Mouse (Mus musculus) layer of hippocampus, adult 18-20 months (tissue): ENCODE data around the gene 1700020L24Rik. TPM values are rescaled to one million over a fixed set of nuclear protein-coding genes. Genes with fewer than 3 reads are reported as not detected.

Experiments used
- DNase-seq, 2 experiments: peaks; one replicate each; pipeline ENCODE4 v3.0.0; 2022; ENCODE audit warnings: low spot score in 2 of 2
- long read RNA-seq: library from polyadenylated mRNA; stranded (forward); transcript quantifications from one replicate; pipeline ENCODE4 v2.0.0, GENCODE M21; 2021
- total RNA-seq, 2 experiments: library from RNA; stranded (reverse); gene quantifications; 2 replicates each; pipeline ENCODE4 v1.2.3; 2021

The 1700020L24Rik gene
- under 1 TPM in 1 of 2 experiments, not detected in 1; 0.54 TPM for total RNA-seq
- long read RNA-seq: 0 reads

- DNase-seq: no peak
Measured at GRCm38 (mm10) chr11:83437377-83437776, at the start of gene 1700020L24Rik. Gene 1700020L24Rik (plus strand): TSS chr11:83437677.

GRCm38 (mm10) chr11:83393062-83393461 lies 44.4 kb upstream of the 1700020L24Rik start:
- DNase-seq: peak in 1 of 2 experiments; percentile 35

- peak in 1 of 2 experiments; percentile 54 for DNase-seq
Measured at GRCm38 (mm10) chr11:83394802-83395439, 42.6 kb upstream of the 1700020L24Rik start.

GRCm38 (mm10) chr11:83397626-83398025 lies 39.9 kb upstream of the 1700020L24Rik start:
- no peak for DNase-seq

- no peak for DNase-seq
Measured at GRCm38 (mm10) chr11:83398724-83399123, 38.8 kb upstream of the 1700020L24Rik start.

GRCm38 (mm10) chr11:83403787-83404186 lies 33.7 kb upstream of the 1700020L24Rik start:
- no peak for DNase-seq

- DNase-seq: no peak
Measured at GRCm38 (mm10) chr11:83406391-83406790, 31.1 kb upstream of the 1700020L24Rik start.

DNA sequence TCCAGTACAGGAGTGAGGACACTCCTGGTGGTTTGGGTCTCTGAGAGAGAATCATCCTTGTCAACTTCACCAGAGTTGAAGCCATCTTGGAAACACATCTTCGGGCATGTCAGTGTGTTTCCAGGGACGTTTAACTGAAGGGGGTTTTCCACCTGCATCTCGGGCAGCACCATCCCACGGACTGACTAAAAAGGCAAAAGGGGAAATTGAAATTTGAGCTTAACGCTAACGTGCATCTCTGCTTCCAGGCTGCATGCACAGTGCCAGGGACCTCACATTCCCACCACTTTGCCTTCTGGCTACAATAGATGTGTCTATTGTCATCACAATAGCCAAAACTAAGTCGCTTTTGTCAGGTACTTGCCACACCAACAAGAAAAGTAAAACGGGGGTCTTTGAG lies 29.2 kb upstream of the 1700020L24Rik start:
- DNase-seq: no peak

- peak in 1 of 2 experiments; percentile 46 for DNase-seq
Measured at GRCm38 (mm10) chr11:83409087-83409754, 28.3 kb upstream of the 1700020L24Rik start, which contains the start of gene Rasl10b. Gene Rasl10b (plus strand): TSS chr11:83409137.

- no peak for DNase-seq
Measured at GRCm38 (mm10) chr11:83409792-83410291, 27.6 kb upstream of the 1700020L24Rik start.

GRCm38 (mm10) chr11:83410510-83410909 lies 27.0 kb upstream of the 1700020L24Rik start:
- no peak for DNase-seq

DNA sequence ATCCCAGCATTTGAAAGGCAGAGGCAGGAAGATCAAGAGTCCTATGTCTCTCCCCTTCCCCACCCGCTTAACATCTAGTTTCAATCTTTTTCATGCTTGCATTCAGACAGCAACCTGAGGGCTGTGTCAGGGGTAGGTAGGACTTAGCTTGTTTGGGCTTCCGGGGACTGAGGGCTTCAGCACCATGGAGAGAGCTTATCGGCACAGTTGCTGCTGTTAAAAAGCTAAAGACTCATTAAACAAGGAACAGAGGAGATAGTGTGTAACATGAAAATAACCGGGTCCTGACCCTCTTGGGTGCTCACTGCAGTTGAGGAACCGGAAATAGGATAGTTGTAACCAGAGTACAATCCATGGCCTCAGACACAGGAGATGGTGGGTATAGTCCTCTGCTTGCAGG lies 20.4 kb upstream of the 1700020L24Rik start:
- no peak for DNase-seq

DNA sequence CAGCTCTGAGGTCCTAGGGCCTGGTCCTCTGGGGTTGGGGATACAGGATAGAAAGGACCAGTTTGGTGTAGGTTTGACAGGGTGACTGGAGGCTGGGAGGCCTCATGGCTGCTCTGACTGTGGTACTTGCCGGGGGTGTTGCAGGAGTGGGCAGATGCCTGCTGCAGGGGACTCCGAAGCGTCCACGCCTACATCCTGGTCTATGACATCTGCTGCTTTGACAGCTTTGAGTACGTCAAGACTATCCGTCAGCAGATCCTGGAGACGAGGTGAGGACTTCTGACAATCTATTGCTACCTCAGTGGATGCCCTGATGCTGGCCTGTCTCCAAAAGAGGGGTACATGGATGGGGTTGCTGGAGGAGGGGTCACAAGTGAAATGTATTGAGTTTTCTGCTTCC lies 19.8 kb upstream of the 1700020L24Rik start:
- peak in 1 of 2 experiments; percentile 79 for DNase-seq

- DNase-seq: peak in 1 of 2 experiments; percentile 73
Measured at GRCm38 (mm10) chr11:83418566-83418965, 18.9 kb upstream of the 1700020L24Rik start.

DNA sequence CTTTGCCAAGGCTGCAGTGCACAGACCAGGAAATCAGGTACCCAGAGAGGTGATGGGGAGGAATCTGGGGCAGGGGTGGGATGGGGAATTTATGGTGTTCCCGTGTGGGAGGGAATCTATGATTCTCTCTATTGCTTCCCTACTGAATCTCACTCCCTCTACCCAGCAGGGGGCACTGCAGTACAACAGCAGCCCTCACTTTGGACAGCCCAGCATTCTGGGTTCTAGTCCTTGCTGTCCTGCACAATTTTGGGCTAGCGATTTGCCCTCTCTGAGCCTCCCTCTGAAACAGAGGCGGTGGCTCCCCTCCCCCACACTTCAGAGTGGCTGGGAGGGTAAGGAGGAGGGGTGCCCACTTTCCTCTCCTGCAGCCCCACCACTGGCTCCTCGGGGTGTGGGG lies 17.1 kb upstream of the 1700020L24Rik start:
- DNase-seq: no peak

DNA sequence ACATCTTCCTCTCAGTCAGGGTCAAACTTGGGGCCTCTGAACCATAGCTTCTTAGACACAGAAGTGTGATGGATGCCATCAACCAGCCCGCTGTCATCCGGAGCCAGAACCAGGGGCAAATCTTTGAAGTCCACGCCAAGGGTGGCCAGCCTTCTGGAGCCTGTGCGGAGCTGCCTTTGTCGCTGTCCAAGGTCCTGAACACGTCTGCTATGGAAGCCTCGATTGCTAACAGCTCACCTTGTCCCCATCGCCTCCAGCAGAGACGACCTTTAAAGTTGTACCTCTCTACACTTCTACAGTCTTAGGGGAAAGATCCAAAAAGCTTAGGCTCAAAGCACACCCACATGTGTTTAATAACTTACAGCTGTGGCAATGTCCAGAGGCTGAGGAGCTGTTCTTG lies 16.2 kb upstream of the 1700020L24Rik start:
- DNase-seq: no peak

DNA sequence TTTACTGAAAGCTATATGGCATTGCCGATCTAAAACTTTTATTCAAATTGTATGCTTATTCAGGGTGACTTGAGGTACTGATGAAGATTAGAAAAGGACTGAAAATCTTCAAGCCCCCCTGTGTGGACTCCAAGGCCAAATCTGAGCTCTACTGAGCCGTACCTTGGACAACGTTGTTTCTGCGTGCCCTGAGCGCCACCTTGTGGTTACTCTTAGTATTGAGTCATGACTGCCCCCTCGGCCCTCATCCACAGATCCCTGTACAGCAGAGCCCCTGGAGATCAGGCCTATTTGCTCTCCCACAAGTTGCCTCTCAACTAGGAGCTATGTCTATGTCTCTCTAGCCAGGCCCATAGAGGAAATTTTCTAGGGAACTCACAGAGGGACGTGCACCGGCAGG lies 12.8 kb upstream of the 1700020L24Rik start:
- DNase-seq: peak; percentile 68 to 90

- no peak for DNase-seq
Measured at GRCm38 (mm10) chr11:83426964-83427363, 10.5 kb upstream of the 1700020L24Rik start.

- no peak for DNase-seq
Measured at GRCm38 (mm10) chr11:83429355-83429754, 8.1 kb upstream of the 1700020L24Rik start, which contains the start of gene Gas2l2. Gene Gas2l2 (minus strand): TSS chr11:83429455.

DNA sequence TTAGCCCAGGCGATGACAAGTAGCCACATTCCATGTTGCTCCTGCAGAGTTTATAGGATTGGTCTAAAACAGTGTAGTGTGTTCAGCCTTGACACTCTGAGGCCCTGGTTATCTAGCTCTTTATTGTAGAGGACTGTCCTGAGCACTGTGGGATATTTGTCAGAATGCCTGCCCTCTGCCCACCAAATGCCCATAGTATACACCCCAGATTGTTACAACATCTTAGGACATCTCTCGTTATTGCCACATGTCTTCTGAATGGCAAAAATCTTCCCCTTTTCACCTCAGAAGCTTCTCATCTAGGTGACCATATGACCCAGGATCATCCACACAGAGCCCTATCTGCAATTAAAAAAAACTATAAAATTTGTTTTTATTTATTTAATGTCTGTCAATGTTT lies 4.9 kb upstream of the 1700020L24Rik start:
- no peak for DNase-seq

GRCm38 (mm10) chr11:83439426-83440060 lies 2.1 kb downstream of the 1700020L24Rik start:
- no peak for DNase-seq
